Mouse (Mus musculus) CD4-positive, CD25-positive, alpha-beta regulatory T cell, adult 4 months (primary cell): ENCODE results near the gene Mgme1. TPM values are rescaled to one million over a fixed set of nuclear protein-coding genes. Genes with fewer than 3 reads are reported as not detected.

ENCODE experiments used
- ATAC-seq: one replicate; pipeline ENCODE4 v1.8.0; 2017
- polyA plus RNA-seq, 2 experiments: library from polyadenylated mRNA; unstranded; fragments of 100-300 nt; shearing (Covaris generic); gene quantifications; one replicate each; pipeline ENCODE4 v1.2.1; 2017

Mgme1 gene
- polyA plus RNA-seq, result 10 to 100 TPM in 1 of 2 experiments, 1 to 10 TPM in 1; 7.7 to 13.6 TPM

- peak; percentile 83 for ATAC-seq
Observed at GRCm38 (mm10) chr2:144270507-144271420, at the start of gene Mgme1, which contains the start of gene Snx5. Mgme1 (plus strand) TSS chr2:144270663. Snx5 (minus strand) TSS chr2:144270906.

GRCm38 (mm10) chr2:144224351-144224750, 46.1 kb upstream of the Mgme1 start:
- peak; percentile 69 for ATAC-seq

GRCm38 (mm10) chr2:144226906-144227586, 43.4 kb upstream of the Mgme1 start:
- no peak for ATAC-seq

GRCm38 (mm10) chr2:144228521-144229346, 41.7 kb upstream of the Mgme1 start:
- peak; percentile 24 for ATAC-seq

- no peak for ATAC-seq
Observed at GRCm38 (mm10) chr2:144229647-144230046, 40.8 kb upstream of the Mgme1 start.

- no peak for ATAC-seq
Observed at GRCm38 (mm10) chr2:144230498-144230897, 40.0 kb upstream of the Mgme1 start.

GRCm38 (mm10) chr2:144231115-144231514, 39.3 kb upstream of the Mgme1 start:
- ATAC-seq, result peak; percentile 75

GRCm38 (mm10) chr2:144233534-144233933, 36.9 kb upstream of the Mgme1 start:
- ATAC-seq, result no peak

- no peak for ATAC-seq
Observed at GRCm38 (mm10) chr2:144235776-144236175, 34.7 kb upstream of the Mgme1 start.

GRCm38 (mm10) chr2:144236791-144237584, 33.5 kb upstream of the Mgme1 start:
- ATAC-seq, result no peak

GRCm38 (mm10) chr2:144238341-144238740, 32.1 kb upstream of the Mgme1 start:
- no peak for ATAC-seq

GRCm38 (mm10) chr2:144239318-144239717, 31.1 kb upstream of the Mgme1 start:
- ATAC-seq, result no peak

GRCm38 (mm10) chr2:144240095-144240899, 30.2 kb upstream of the Mgme1 start:
- ATAC-seq, result no peak

- no peak for ATAC-seq
Observed at GRCm38 (mm10) chr2:144245464-144245863, 25.0 kb upstream of the Mgme1 start.

GRCm38 (mm10) chr2:144246270-144246669, 24.2 kb upstream of the Mgme1 start:
- ATAC-seq, result no peak

- no peak for ATAC-seq
Observed at GRCm38 (mm10) chr2:144247337-144247978, 23.0 kb upstream of the Mgme1 start.

GRCm38 (mm10) chr2:144248613-144249376, 21.7 kb upstream of the Mgme1 start:
- ATAC-seq, result no peak

GRCm38 (mm10) chr2:144250111-144250510, 20.4 kb upstream of the Mgme1 start:
- ATAC-seq, result no peak

GRCm38 (mm10) chr2:144262837-144263236, 7.6 kb upstream of the Mgme1 start:
- ATAC-seq, result no peak
